Mouse (Mus musculus) erythroblast, embryonic 14.5 days (primary cell): Measurements from ENCODE around the gene Plekhh2.

ENCODE experiments used
- GATA1 ChIP-seq: IDR thresholded peaks from 2 replicates; pipeline ENCODE4 v1.6.1; 2012; ENCODE audit warnings: low read length, inconsistent platforms, mixed read lengths
- TAL1 ChIP-seq: IDR thresholded peaks from 3 replicates; pipeline ENCODE4 v1.6.1; 2012; ENCODE audit warnings: low read length, inconsistent platforms, mixed read lengths

DNA sequence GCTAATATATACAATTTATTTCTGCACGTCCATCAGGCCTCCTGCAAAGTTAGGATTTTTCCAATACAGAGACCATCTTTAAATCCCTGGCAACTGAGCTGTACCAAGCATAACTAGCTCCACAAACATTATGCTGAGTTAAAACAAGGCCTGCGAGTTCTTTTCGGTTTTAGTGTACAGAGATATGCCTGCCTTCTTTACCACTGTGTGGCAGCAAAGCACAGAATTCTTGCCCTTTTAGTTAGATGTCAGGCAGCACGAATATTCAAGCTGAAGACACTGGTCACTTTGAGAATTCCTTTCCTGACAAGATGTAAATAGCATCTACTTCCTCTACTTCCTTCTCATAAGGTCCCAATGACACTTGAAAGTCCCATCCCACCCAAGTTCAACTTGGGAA lies 37.4 kb upstream of the Plekhh2 start:
- TF ChIP-seq TAL1 (no peak), GATA1 (no peak)
